Mouse (Mus musculus) hematopoietic multipotent progenitor cell, adult 10-12 weeks (in vitro differentiated cells): ENCODE measurements around the gene Cela1. TPM values are rescaled to one million over a fixed set of nuclear protein-coding genes. Genes with fewer than 3 reads are reported as not detected.

ENCODE experiments used
- polyA plus RNA-seq: library from polyadenylated mRNA; stranded (reverse); fragments of >175 nt; gene quantifications from 2 replicates; pipeline ENCODE4 v1.2.3, GENCODE M21; 2012; ENCODE audit warnings: low replicate concordance

The Cela1 gene
- 2.7 and 9.4 TPM in 2 replicates for polyA plus RNA-seq

DNA sequence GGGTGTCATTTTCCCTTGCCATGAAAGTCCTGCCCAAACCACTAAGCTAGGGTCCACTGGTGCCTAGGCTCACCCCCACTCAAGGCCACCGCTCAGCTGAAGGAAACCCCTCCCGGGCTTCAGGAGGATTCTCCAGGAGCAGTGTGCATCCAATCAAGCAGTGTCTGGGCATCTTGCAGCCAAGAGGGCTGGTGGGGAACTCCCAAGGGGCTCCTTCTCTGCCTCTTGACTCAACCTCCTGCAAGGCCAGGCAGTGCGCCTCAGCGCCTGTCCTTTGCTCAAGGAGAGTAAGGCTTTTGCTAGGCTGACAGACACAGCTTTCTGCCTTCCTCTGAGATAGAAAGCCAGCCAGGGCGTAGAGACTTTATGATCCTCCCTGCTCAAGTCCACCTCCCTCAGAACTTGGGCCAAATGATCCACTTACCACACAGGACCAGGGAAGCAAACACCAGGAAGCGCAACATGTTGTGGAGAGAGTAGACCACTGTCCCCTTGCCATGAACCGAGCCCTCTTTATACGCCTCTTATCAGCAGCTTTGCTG lies at the start of gene Cela1:
TSS of gene Cela1 (minus strand) at position 492 of the 542 bp plus-strand sequence.

DNA sequence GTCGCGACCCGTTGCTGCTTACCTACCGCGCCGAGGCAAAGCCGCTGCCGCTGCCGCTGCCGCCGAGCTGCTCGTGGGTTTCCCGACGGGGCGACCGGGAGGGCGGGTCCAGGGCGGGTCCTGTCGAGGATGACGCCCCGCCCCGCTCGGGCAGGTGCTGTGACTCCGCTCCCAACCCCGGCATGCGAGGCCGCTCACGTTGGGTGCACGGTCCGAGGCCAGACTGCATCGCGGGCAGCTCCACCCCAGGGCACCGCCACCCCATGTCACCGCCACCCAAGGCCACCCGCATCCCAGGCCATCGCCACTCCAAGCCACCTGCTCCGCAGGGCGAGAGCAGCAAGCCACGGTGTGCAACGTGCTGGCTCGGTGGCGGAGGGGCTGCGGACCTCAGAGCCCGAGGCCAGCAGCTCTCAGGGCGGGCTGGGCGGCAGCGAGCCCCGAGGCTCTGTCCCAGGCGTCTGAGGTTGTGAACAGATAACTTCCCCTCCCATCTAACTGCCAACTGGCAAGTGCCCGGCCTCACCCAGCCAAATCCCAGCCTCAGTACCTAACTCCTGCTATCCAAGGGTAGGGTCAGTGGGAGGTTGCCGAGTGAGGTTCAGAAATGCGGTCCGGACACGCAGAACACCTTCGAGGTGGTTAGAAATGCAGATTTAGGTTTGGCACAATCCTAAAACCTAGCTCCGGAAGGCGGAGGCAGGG lies 41.7 kb upstream of the Cela1 start, which contains the start of gene Galnt6:
TSS of gene Galnt6 (minus strand) at position 96 of the 705 bp plus-strand sequence.

DNA sequence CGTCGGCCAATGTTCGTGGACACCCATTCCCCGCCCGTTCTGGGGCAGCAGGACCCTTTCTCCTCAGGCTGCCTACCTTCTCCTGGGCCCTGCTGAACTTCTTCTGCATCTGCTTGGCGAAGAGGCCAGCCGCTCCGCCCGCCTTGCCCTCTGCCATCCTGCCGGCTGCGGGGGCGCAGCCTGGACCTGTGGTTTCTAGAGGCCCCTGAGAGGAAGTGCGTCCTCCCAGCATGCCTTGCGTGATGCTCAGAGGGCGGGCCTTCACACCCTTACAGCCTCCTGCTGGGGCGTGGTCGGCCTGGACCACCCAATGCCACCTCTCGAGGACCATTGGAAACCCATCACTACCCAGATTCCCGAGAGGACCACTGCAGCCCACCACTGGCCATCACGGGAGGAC lies 18.4 kb downstream of the Cela1 start, which contains the start of gene Bin2:
TSS of gene Bin2 (minus strand) at position 217 of the 400 bp plus-strand sequence.

DNA sequence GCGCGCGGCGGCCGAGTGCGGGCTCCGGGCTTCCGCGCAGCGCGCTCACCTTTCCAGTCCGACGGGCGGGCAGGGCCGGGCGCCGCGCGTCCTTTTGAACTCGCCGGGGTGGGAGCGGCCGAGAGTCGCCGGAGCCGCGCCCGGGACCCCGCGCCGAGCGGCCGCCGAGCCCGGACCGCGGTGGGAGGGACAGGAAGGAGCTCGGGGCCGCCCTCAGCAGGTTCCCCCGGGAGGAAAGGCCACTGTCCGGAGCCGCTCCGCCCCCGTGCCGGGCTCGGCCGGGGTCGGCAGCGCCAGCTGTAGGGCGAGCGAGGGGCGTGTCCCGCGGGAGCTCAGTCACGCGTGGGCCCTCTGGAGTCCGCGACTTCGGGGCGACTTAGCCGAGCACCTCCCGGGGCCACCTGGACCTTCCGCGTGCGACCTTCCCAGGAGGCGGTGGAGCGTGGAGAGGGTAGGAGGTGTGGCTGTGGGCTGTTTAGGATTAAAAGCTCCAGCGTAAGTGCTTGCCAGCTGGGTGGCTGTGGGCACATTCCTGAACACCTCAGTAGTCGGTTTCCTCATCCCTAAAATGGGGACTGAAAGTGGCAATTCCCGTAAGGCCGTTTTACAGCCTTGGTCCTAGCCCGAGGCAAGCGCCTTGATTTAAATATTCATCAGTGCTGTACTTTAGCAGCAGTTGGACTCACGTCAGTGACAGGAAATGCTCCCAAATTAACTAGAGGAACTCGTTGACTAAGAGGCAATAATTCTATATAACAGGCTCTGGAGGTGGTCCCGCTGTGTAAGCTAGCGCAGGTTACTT lies 50.8 kb downstream of the Cela1 start, which contains the start of gene Smagp:
TSS of gene Smagp (minus strand) at position 241 of the 802 bp plus-strand sequence.

Other genes starting within 250 kb of the Cela1 start
- gene Letmd1, start 218.9 kb downstream of the Cela1 start, polyA plus RNA-seq = 13.1 and 38.6 TPM in 2 replicates
- 1.7 and 2.5 TPM in 2 replicates for gene Csrnp2, start 192.4 kb downstream of the Cela1 start, polyA plus RNA-seq
- gene Tfcp2, start 135.9 kb downstream of the Cela1 start, polyA plus RNA-seq = 3.1 and 3.6 TPM in 2 replicates
- gene Pou6f1, start 87.9 kb downstream of the Cela1 start, polyA plus RNA-seq = 86.9 and 151 TPM in 2 replicates
- 74.0 and 97.2 TPM in 2 replicates for gene Dazap2, start 72.6 kb downstream of the Cela1 start, polyA plus RNA-seq
- gene Smagp, start 51.0 kb downstream of the Cela1 start, polyA plus RNA-seq = 75.2 and 110 TPM in 2 replicates
- 262 and 665 TPM in 2 replicates for gene Bin2, start 18.4 kb downstream of the Cela1 start, polyA plus RNA-seq
- gene Galnt6, start 41.5 kb upstream of the Cela1 start, polyA plus RNA-seq = 19.7 and 28.3 TPM in 2 replicates
- 7.2 and 7.6 TPM in 2 replicates for gene Slc4a8, start 73.8 kb upstream of the Cela1 start, polyA plus RNA-seq
- 0.75 and 1.00 TPM in 2 replicates for gene Scn8a, start 181.9 kb upstream of the Cela1 start, polyA plus RNA-seq